Mouse (Mus musculus): ENCODE results near the gene Fem1a.
"Not testable (repeated sequence)": the region's sequence is repeated elsewhere in the genome, so short reads cannot be mapped to it uniquely, and the experiment has no call there.

Fem1a gene

GRCm38 (mm10) chr17:56255429-56255828, 1.2 kb upstream of the Fem1a start:
- DNase-seq (ENCODE audit: low spot score in 2 of 2): no peak

- DNase-seq (ENCODE audit: low spot score in 2 of 2): peak; percentile 97 to 98
Observed at GRCm38 (mm10) chr17:56255863-56256238, 759 bp upstream of the Fem1a start.

GRCm38 (mm10) chr17:56257181-56257894, 728 bp downstream of the Fem1a start:
- no peak for DNase-seq (ENCODE audit: low spot score in 2 of 2)

GRCm38 (mm10) chr17:56258269-56258668, 1.7 kb downstream of the Fem1a start:
- not testable (repeated sequence) for DNase-seq (ENCODE audit: low spot score in 2 of 2)

GRCm38 (mm10) chr17:56258812-56259211, 2.2 kb downstream of the Fem1a start:
- not testable (repeated sequence) for DNase-seq (ENCODE audit: low spot score in 2 of 2)

- DNase-seq (ENCODE audit: low spot score in 2 of 2): no peak
Observed at GRCm38 (mm10) chr17:56259301-56260037, 2.9 kb downstream of the Fem1a start.

GRCm38 (mm10) chr17:56261166-56261565, 4.6 kb downstream of the Fem1a start:
- DNase-seq (ENCODE audit: low spot score in 2 of 2): no peak

- no peak for DNase-seq (ENCODE audit: low spot score in 2 of 2)
Observed at GRCm38 (mm10) chr17:56262645-56263094, 6.1 kb downstream of the Fem1a start.

GRCm38 (mm10) chr17:56264020-56264419, 7.4 kb downstream of the Fem1a start:
- DNase-seq (ENCODE audit: low spot score in 2 of 2): peak; percentile 59 to 75

- peak in 1 of 2 experiments; percentile 42 for DNase-seq (ENCODE audit: low spot score in 2 of 2)
Observed at GRCm38 (mm10) chr17:56265011-56265410, 8.4 kb downstream of the Fem1a start.

- DNase-seq (ENCODE audit: low spot score in 2 of 2): no peak
Observed at GRCm38 (mm10) chr17:56265869-56266268, 9.3 kb downstream of the Fem1a start.

GRCm38 (mm10) chr17:56266271-56266670, 9.7 kb downstream of the Fem1a start:
- DNase-seq (ENCODE audit: low spot score in 2 of 2): peak in 1 of 2 experiments; percentile 82

GRCm38 (mm10) chr17:56269153-56269630, 12.6 kb downstream of the Fem1a start:
- DNase-seq (ENCODE audit: low spot score in 2 of 2): peak; percentile 61 to 71

GRCm38 (mm10) chr17:56269741-56270140, 13.1 kb downstream of the Fem1a start:
- no peak for DNase-seq (ENCODE audit: low spot score in 2 of 2)

- no peak for DNase-seq (ENCODE audit: low spot score in 2 of 2)
Observed at GRCm38 (mm10) chr17:56271609-56272253, 15.1 kb downstream of the Fem1a start.

- DNase-seq (ENCODE audit: low spot score in 2 of 2): no peak
Observed at GRCm38 (mm10) chr17:56272644-56273043, 16.0 kb downstream of the Fem1a start.

- no peak for DNase-seq (ENCODE audit: low spot score in 2 of 2)
Observed at GRCm38 (mm10) chr17:56273482-56273881, 16.9 kb downstream of the Fem1a start.

GRCm38 (mm10) chr17:56273986-56274385, 17.4 kb downstream of the Fem1a start:
- no peak for DNase-seq (ENCODE audit: low spot score in 2 of 2)

- no peak for DNase-seq (ENCODE audit: low spot score in 2 of 2)
Observed at GRCm38 (mm10) chr17:56275842-56276480, 19.4 kb downstream of the Fem1a start.

GRCm38 (mm10) chr17:56276643-56277566, 20.3 kb downstream of the Fem1a start, which contains the start of gene Ticam1:
Ticam1 (minus strand) TSS chr17:56276786.
- peak; percentile 84 to 87 for DNase-seq (ENCODE audit: low spot score in 2 of 2)

- DNase-seq (ENCODE audit: low spot score in 2 of 2): no peak
Observed at GRCm38 (mm10) chr17:56277567-56277893, 20.9 kb downstream of the Fem1a start.

All from natural killer cell, adult 2 months (primary cell).